Mouse (Mus musculus) spleen, adult 2 months (tissue): Measurements from ENCODE around the gene Dpyd.

Experiments
- CTCF ChIP-seq: fragments of 200-500 bp; IDR thresholded peaks from 2 replicates; pipeline ENCODE4 v1.5.1; 2011; ENCODE audit warnings: mild to moderate bottlenecking, inconsistent platforms; ENCODE audit not compliant: insufficient read depth, insufficient read length, insufficient replicate concordance; ENCODE audit errors: extremely low read depth
- POLR2A ChIP-seq: fragments of 200-500 bp; IDR thresholded peaks from 2 replicates; pipeline ENCODE4 v1.6.1; 2011; ENCODE audit warnings: low read depth, low read length, inconsistent platforms

DNA sequence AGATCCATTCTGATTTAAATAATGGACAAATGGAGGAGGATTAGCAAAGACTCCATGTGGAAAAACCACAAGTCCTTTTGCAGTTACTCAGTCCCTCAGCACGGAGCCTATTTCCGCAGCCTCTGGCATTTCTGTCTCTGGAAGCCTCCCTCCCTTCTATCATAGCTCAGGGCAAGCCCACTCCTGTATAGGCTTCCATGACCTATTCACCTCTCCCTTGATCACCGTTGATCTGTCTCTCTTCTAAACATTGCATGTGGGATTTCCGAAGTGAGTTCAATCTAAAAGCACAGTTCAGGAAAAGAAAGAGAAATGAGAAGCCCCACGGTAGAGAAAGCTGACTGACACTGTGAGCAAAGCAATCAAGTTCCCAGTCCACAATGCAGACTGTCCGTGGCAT lies 20.2 kb upstream of the Dpyd start:
- TF ChIP-seq CTCF, result no peak
- no peak for TF ChIP-seq POLR2A
